Mouse (Mus musculus) bone marrow macrophage, adult 2 months (primary cell): Measurements from ENCODE around the gene Gpx4.

Experiments used
- CTCF ChIP-seq: IDR thresholded peaks from 2 replicates; pipeline ENCODE4 v1.5.1; 2012; ENCODE audit warnings: low read depth, mild to moderate bottlenecking, low read length, moderate library complexity
- POLR2A ChIP-seq: IDR thresholded peaks from 2 replicates; pipeline ENCODE4 v1.6.1; 2012; ENCODE audit warnings: mild to moderate bottlenecking, low read depth, low read length, borderline replicate concordance

GRCm38 (mm10) chr10:80047041-80047565 is at the start of gene Gpx4:
- TF ChIP-seq CTCF (no peak), POLR2A (no peak)
